Comparison of ENCODE assay signal across 8 mouse cellular contexts in the genomic region with DNA sequence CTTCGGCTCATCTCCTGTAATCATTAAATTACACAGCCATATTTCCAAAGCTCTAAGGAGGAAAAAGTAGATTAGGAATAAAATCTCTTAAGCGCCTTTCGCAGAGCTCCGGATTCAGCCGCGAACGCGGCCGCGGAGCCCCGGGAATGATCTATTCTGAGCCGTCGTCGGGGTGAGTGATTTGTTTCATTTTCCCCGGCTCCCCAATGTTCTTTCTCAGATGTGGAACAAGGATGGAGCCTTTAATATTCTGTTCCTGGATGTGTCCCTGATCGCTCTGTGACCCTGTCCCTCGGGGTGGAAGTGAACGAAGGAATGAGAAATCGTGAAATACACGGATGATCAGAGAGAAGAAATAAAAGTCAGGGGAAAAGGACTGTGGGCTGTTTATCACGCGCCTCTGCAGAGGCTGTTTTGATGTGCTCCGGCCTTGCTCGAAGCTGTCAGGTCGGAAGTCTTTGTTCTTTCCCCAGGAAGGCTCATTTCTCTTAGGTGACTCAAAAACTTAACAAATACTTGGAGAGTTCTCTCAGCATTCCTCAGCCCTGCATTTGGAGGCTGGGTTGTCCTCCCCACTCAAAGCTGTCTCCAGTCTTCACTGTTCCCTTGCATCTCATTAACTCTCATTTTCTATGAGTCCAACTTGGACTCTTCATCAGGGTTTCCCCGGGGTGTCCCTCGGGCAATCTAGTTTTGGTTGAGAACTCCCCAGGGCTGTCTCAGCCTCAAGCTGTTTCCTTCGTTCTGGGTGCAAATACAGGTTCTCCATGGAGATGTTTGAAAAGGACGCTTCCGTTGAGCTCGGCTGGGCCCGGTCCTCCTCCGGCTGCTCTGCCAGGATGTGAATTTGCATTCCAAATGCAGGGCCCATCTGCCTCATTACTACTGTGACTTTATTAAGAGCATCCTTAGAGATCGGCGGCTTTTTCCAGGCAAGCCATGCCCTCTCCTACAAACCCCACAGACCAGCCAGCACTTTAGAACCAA. TPM values are rescaled to one million over a fixed set of nuclear protein-coding genes. Genes with fewer than 3 reads are reported as not detected.
DNase-seq lines count a peak whose midpoint lies in the region; ATAC-seq and TF ChIP-seq lines count a peak whose summit lies in the region.

No protein-coding gene starts in this region.

- H3K9ac ChIP-seq in hindbrain, embryonic 15.5 days: no peak overlapping the region
- no peak overlapping the region; the same call in 1 of the 2 replicates for H3K9ac ChIP-seq in midbrain, embryonic 14.5 days (replicated peaks; ENCODE audit: low read length)

- no peak for DNase-seq in gastrocnemius, adult 2 months
- DNase-seq in gastrocnemius, adult 8-10 months (ENCODE audit: low spot score in 2 of 2): no peak
- DNase-seq in B cell, adult 2 months: peak; percentile 52 to 55
- peak; percentile 35 for DNase-seq in embryo, embryonic 9.5 days (ENCODE audit: extremely low spot score)
- peak; percentile 74 for DNase-seq in midbrain, embryonic 14.5 days

- H3K27ac ChIP-seq in gastrocnemius, adult 2 months: no peak overlapping the region
- peak overlapping the region; percentile 58 for H3K27ac ChIP-seq in hindbrain, embryonic 15.5 days (replicated peaks)
- H3K27ac ChIP-seq in midbrain, embryonic 14.5 days (replicated peaks; ENCODE audit: low read depth, low read length): peak overlapping the region; percentile 32; the same call in 1 of the 2 replicates

- TF ChIP-seq CTCF in gastrocnemius, adult 2 months (IDR thresholded peaks at IDR 0.05): no peak

- peaks cover 36% of the 10 kb centered on the region for H3K4me1 ChIP-seq in hindbrain, embryonic 15.5 days (replicated peaks)
- peaks cover 26% of the 10 kb centered on the region for H3K4me1 ChIP-seq in midbrain, embryonic 14.5 days (ENCODE audit: control insufficient read depth, insufficient read depth, low read length)

- ATAC-seq in hindbrain, embryonic 15.5 days (ENCODE audit: low FRiP score, low read depth): peak; percentile 70
- peak; percentile 72 for ATAC-seq in midbrain, embryonic 14.5 days (ENCODE audit: low FRiP score, low TSS enrichment)
- ATAC-seq in erythroid progenitor cell, adult 5-6 weeks (replicated peaks; ENCODE audit: low FRiP score, poor library complexity, severe bottlenecking): no peak
- no peak for ATAC-seq in monocyte, adult 5-6 weeks (replicated peaks; ENCODE audit: insufficient number of reproducible peaks, low FRiP score, low TSS enrichment, poor library complexity, severe bottlenecking)

- WGBS in hindbrain, embryonic 15.5 days: 5% methylated on average over 35 of the region's 35 CpGs
- WGBS in midbrain, embryonic 14.5 days: 3% methylated on average over 35 of the region's 35 CpGs

- H3K9me3 ChIP-seq in hindbrain, embryonic 15.5 days: no peaks in the 10 kb centered on the region
- no peaks in the 10 kb centered on the region for H3K9me3 ChIP-seq in midbrain, embryonic 14.5 days (ENCODE audit: control insufficient read depth, low read length)

- peak overlapping the region; percentile 39 for H3K4me2 ChIP-seq in hindbrain, embryonic 15.5 days
- peak overlapping the region; percentile 48 for H3K4me2 ChIP-seq in midbrain, embryonic 14.5 days (ENCODE audit: low read length)

- intact Hi-C loops in gastrocnemius, adult 2 months (cut with DNase I): no loop called here

- H3K27me3 ChIP-seq in hindbrain, embryonic 15.5 days: 0 out of 2 replicates have a peak, but pooled peaks cover 4% of the 10 kb centered on the region
- 0 out of 2 replicates have a peak, but pooled peaks cover 6% of the 10 kb centered on the region for H3K27me3 ChIP-seq in midbrain, embryonic 14.5 days (ENCODE audit: control insufficient read depth, insufficient read depth, low read length)

- H3K36me3 ChIP-seq in hindbrain, embryonic 15.5 days: no peaks in the 10 kb centered on the region
- no peaks in the 10 kb centered on the region for H3K36me3 ChIP-seq in midbrain, embryonic 14.5 days (ENCODE audit: control insufficient read depth, insufficient read depth, low read length)

- peak overlapping the region; percentile 68 for H3K4me3 ChIP-seq in gastrocnemius, adult 2 months
- peak overlapping the region; percentile 14 for H3K4me3 ChIP-seq in hindbrain, embryonic 15.5 days
- peak overlapping the region; percentile 10; the same call in 1 of the 2 replicates for H3K4me3 ChIP-seq in midbrain, embryonic 14.5 days (replicated peaks; ENCODE audit: low read depth, low read length)

RNA-seq across cellular contexts. Expression of a gene that starts 28.9 kb away (rescaled TPM):
- total RNA-seq in gastrocnemius, adult 2 months (2021): 100 to 1,000 TPM; 151 to 172 TPM
- total RNA-seq in gastrocnemius, adult 8-10 months (2022): 100 to 1,000 TPM; 158 to 179 (median 173) TPM
- polyA plus RNA-seq in hindbrain, embryonic 15.5 days (2015; fragmentation: Nextera tagmentation; extraction: Ambion mirVana): 183 and 196 TPM in 2 replicates
- 196 and 203 TPM in 2 replicates for polyA plus RNA-seq in midbrain, embryonic 14.5 days (2014; fragmentation: Nextera tagmentation; extraction: Ambion mirVana)
- 75.3 and 83.0 TPM in 2 replicates for total RNA-seq in erythroid progenitor cell, adult 5-6 weeks (2015; ENCODE audit: low replicate concordance)
- total RNA-seq in erythroid progenitor cell, adult 5-6 weeks (2017; ENCODE audit: low replicate concordance): 38.7 and 77.8 TPM in 2 replicates
- 273 to 460 TPM (median 440 TPM) in 3 replicates for total RNA-seq in monocyte, adult 5-6 weeks (2017)

Comparison
In these comparisons a context has a peak if more than half of its experiments do, and no peak if none do; other contexts are left out.
1. DNase-seq: peak in B cell, adult 2 months (2 of 2), embryo, embryonic 9.5 days (single experiment) and midbrain, embryonic 14.5 days (single experiment); none in gastrocnemius, adult 2 months (single experiment) and gastrocnemius, adult 8-10 months (0 of 2).
2. H3K4me3 ChIP-seq: peak in every context shown above with its lines; median percentile 68 in gastrocnemius, adult 2 months; 14 in hindbrain, embryonic 15.5 days; 10 in midbrain, embryonic 14.5 days.
3. ATAC-seq: peak in hindbrain, embryonic 15.5 days (single experiment) and midbrain, embryonic 14.5 days (single experiment); none in erythroid progenitor cell, adult 5-6 weeks (single experiment) and monocyte, adult 5-6 weeks (single experiment).